8 mouse cellular contexts compared by ENCODE assay signal in genomic region chr6:135167380-135168311, GRCm38 (mm10). TPM values are rescaled to one million over a fixed set of nuclear protein-coding genes. Genes with fewer than 3 reads are reported as not detected.
DNase-seq lines count a peak whose midpoint lies in the region; ATAC-seq and TF ChIP-seq lines count a peak whose summit lies in the region.

No protein-coding gene starts in this region.

- peak overlapping the region; percentile 56 for H3K9ac ChIP-seq in forebrain, embryonic 14.5 days (ENCODE audit: low read length)
- H3K9ac ChIP-seq in neural tube, embryonic 15.5 days (replicated peaks), result peak overlapping the region; percentile 51

- peak; percentile 87 for ATAC-seq in forebrain, embryonic 14.5 days
- ATAC-seq in neural tube, embryonic 15.5 days (ENCODE audit: low FRiP score), result peak; percentile 93

- intact Hi-C loops in heart, postnatal 10 days (cut with DNase I), result loop anchor here (5.0 kb wide), 1 partner anchor 210 kb away; no protein-coding TSS in a partner anchor

- WGBS in forebrain, embryonic 14.5 days, result 5% methylated on average over 38 of the region's 46 CpGs
- WGBS in lung, adult 2 months, result 7% methylated on average over 46 of the region's 46 CpGs
- WGBS in neural tube, embryonic 15.5 days, result 4% methylated on average over 45 of the region's 46 CpGs

- DNase-seq in ES-CJ7 (ENCODE audit: low read depth, low spot score), result peak; percentile 76
- peak; percentile 74 for DNase-seq in cerebellum, adult 11 months
- DNase-seq in forebrain, embryonic 14.5 days (ENCODE audit: low spot score), result peak; percentile 68
- peak; percentile 91 to 93 for DNase-seq in heart, postnatal 10 days
- peak; percentile 81 to 83 for DNase-seq in layer of hippocampus, adult 18-20 months (ENCODE audit: low spot score in 2 of 2)
- peak; percentile 87 for DNase-seq in lung, adult 2 months
- peak; percentile 54 to 61 for DNase-seq in thymus, adult 18-20 months

- TF ChIP-seq CTCF in lung, adult 2 months (IDR thresholded peaks at IDR 0.05; ENCODE audit: insufficient read depth, low read length), result no peak

- no peaks in the 10 kb centered on the region for H3K9me3 ChIP-seq in forebrain, embryonic 14.5 days (replicated peaks; ENCODE audit: control insufficient read depth, low read length)
- H3K9me3 ChIP-seq in neural tube, embryonic 15.5 days (replicated peaks), result no peaks in the 10 kb centered on the region

- no peak overlapping the region for H3K27ac ChIP-seq in forebrain, embryonic 14.5 days (ENCODE audit: low read depth, low read length)
- peak overlapping the region; percentile 20; the same call in 1 of the 2 replicates for H3K27ac ChIP-seq in neural tube, embryonic 15.5 days (replicated peaks)

- peak overlapping the region; percentile 42 for H3K4me3 ChIP-seq in forebrain, embryonic 14.5 days (ENCODE audit: low read depth, low read length)
- peak overlapping the region; percentile 99 for H3K4me3 ChIP-seq in lung, adult 2 months (replicated peaks; ENCODE audit: extremely low read depth, low read depth, low read length)
- H3K4me3 ChIP-seq in neural tube, embryonic 15.5 days (replicated peaks), result peak overlapping the region; percentile 52

- H3K4me2 ChIP-seq in forebrain, embryonic 14.5 days (ENCODE audit: low read length), result peak overlapping the region; percentile 74
- H3K4me2 ChIP-seq in neural tube, embryonic 15.5 days, result peak overlapping the region; percentile 80

- no peaks in the 10 kb centered on the region; the same call in 1 of the 2 replicates for H3K4me1 ChIP-seq in forebrain, embryonic 14.5 days (ENCODE audit: control insufficient read depth, insufficient read depth, low read length)
- peaks cover 3% of the 10 kb centered on the region; the same call in 1 of the 2 replicates for H3K4me1 ChIP-seq in lung, adult 2 months (ENCODE audit: control insufficient read depth, insufficient read depth, low read length)
- peaks cover 13% of the 10 kb centered on the region for H3K4me1 ChIP-seq in neural tube, embryonic 15.5 days

- peak; percentile 78; the same call in 1 of the 2 replicates for TF ChIP-seq POLR2A in lung, adult 2 months (IDR thresholded peaks at IDR 0.05; ENCODE audit: borderline replicate concordance, extremely low read depth, low read depth, low read length)

- no peaks in the 10 kb centered on the region for H3K36me3 ChIP-seq in forebrain, embryonic 14.5 days (ENCODE audit: control insufficient read depth, insufficient read depth, low read length)
- no peaks in the 10 kb centered on the region for H3K36me3 ChIP-seq in neural tube, embryonic 15.5 days

- H3K27me3 ChIP-seq in forebrain, embryonic 14.5 days (replicated peaks; ENCODE audit: control insufficient read depth, insufficient read depth, low read length), result no peaks in the 10 kb centered on the region
- 0 out of 2 replicates have a peak, but pooled peaks cover 6% of the 10 kb centered on the region for H3K27me3 ChIP-seq in neural tube, embryonic 15.5 days (replicated peaks)

RNA-seq across cellular contexts. Expression of gene Fam234b, which starts 30.1 kb away (rescaled TPM):
- 75.5 and 95.1 TPM in 2 replicates for polyA plus RNA-seq in forebrain, embryonic 14.5 days (2014; fragmentation: Nextera tagmentation; extraction: Ambion mirVana)
- 1 to 10 TPM; 5.6 to 7.5 TPM for total RNA-seq in heart, postnatal 10 days (2021)
- 100 to 1,000 TPM; 169 to 171 TPM for total RNA-seq in layer of hippocampus, adult 18-20 months (2021)
- polyA plus RNA-seq in lung, adult 2 months (2012; rRNA removed), result 6.3 and 9.2 TPM in 2 replicates
- polyA plus RNA-seq in neural tube, embryonic 15.5 days (2015; fragmentation: Nextera tagmentation; extraction: Ambion mirVana), result 99.6 and 105 TPM in 2 replicates

RNA-seq across cellular contexts. Expression of gene Hebp1, which starts 30.2 kb away (rescaled TPM):
- 4.6 and 6.8 TPM in 2 replicates for polyA plus RNA-seq in forebrain, embryonic 14.5 days (2014; fragmentation: Nextera tagmentation; extraction: Ambion mirVana)
- total RNA-seq in heart, postnatal 10 days (2021), result 10 to 100 TPM; 58.5 to 59.0 TPM
- total RNA-seq in layer of hippocampus, adult 18-20 months (2021), result 10 to 100 TPM; 84.3 to 93.4 TPM
- 15.4 and 33.8 TPM in 2 replicates for polyA plus RNA-seq in lung, adult 2 months (2012; rRNA removed)
- 6.2 and 10.8 TPM in 2 replicates for polyA plus RNA-seq in neural tube, embryonic 15.5 days (2015; fragmentation: Nextera tagmentation; extraction: Ambion mirVana)

RNA-seq across cellular contexts. Expression of gene Gprc5d, which starts 49.6 kb away (rescaled TPM):
- not detected in 2 replicates for polyA plus RNA-seq in forebrain, embryonic 14.5 days (2014; fragmentation: Nextera tagmentation; extraction: Ambion mirVana)
- under 1 TPM in 1 of 2 experiments, not detected in 1; 0.25 TPM for total RNA-seq in heart, postnatal 10 days (2021)
- under 1 TPM in 1 of 2 experiments, not detected in 1; 0.25 TPM for total RNA-seq in layer of hippocampus, adult 18-20 months (2021)
- 0.17 TPM in 1 of 2 replicates, not detected in the other for polyA plus RNA-seq in lung, adult 2 months (2012; rRNA removed)
- not detected in 2 replicates for polyA plus RNA-seq in neural tube, embryonic 15.5 days (2015; fragmentation: Nextera tagmentation; extraction: Ambion mirVana)

Comparison
In these comparisons a context has a peak if more than half of its experiments do, and no peak if none do; other contexts are left out.
1. H3K4me3 ChIP-seq: peak in every context shown above with its lines; median percentile 99 in lung, adult 2 months; 52 in neural tube, embryonic 15.5 days; 42 in forebrain, embryonic 14.5 days.